Mouse (Mus musculus): ENCODE measurements at regions not wholly inside any gene's neighbourhood (a gene's known extent, or its start where the extent isn't known, plus 50 kb on each side); places are given as distances from the start of the nearest gene placed in this dataset.

DNA sequence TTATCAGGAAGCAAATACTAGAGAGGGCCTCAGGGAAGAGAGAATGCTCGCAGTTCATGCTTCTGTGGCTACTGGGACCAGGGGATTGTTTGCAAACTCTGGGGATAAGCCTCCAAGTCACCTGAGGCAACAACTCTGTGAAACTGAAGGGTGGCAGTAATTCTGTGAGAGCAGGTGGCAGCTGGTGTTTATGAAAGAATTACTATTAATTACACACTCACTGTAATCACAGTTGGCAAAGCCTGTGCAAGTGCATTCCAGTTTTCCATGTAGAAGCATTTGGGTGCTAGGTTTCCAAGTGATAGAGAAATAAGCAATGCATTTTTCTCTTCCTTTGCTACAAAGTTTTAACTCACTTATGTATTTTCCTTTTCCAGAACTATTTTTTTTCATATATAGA, 578.5 kb downstream of the Ets1 start:
- no peak for TF ChIP-seq CTCF (IDR thresholded peaks at IDR 0.05; ENCODE audit: low read depth)
- TF ChIP-seq EP300 (IDR thresholded peaks at IDR 0.05; ENCODE audit: low read depth), result no peak

All from liver, postnatal 0 days (tissue).